Mouse (Mus musculus) kidney, postnatal 25 days (tissue): ENCODE measurements around the gene Il18rap.

Experiments used
- DNase-seq, 2 experiments: peaks; one replicate each; pipeline ENCODE4 v3.0.0; 2021; ENCODE audit warnings: mixed read lengths in 2 of 2

The Il18rap gene

GRCm38 (mm10) chr1:40514851-40515585 lies at the start of gene Il18rap:
Il18rap (plus strand) TSS chr1:40515362.
- DNase-seq = no peak

- DNase-seq = peak; percentile 18 to 59
These were observed 49.4 kb upstream of the Il18rap start, which contains the start of gene Il18r1 for GRCm38 (mm10) chr1:40465477-40466430. Il18r1 (plus strand) TSS chr1:40465552.

GRCm38 (mm10) chr1:40467306-40467705 lies 47.9 kb upstream of the Il18rap start:
- DNase-seq = no peak

- no peak for DNase-seq
These were observed 46.4 kb upstream of the Il18rap start for GRCm38 (mm10) chr1:40468805-40469204.

- no peak for DNase-seq
These were observed 45.3 kb upstream of the Il18rap start for GRCm38 (mm10) chr1:40469900-40470299.

GRCm38 (mm10) chr1:40472401-40472800 lies 42.8 kb upstream of the Il18rap start:
- no peak for DNase-seq

GRCm38 (mm10) chr1:40473640-40474039 lies 41.5 kb upstream of the Il18rap start:
- DNase-seq = no peak

GRCm38 (mm10) chr1:40474336-40474735 lies 40.8 kb upstream of the Il18rap start:
- no peak for DNase-seq

GRCm38 (mm10) chr1:40475697-40476096 lies 39.5 kb upstream of the Il18rap start:
- DNase-seq = no peak

GRCm38 (mm10) chr1:40476756-40477155 lies 38.4 kb upstream of the Il18rap start:
- DNase-seq = no peak

- no peak for DNase-seq
These were observed 35.6 kb upstream of the Il18rap start for GRCm38 (mm10) chr1:40479505-40479923.

GRCm38 (mm10) chr1:40494594-40494993 lies 20.6 kb upstream of the Il18rap start:
- no peak for DNase-seq

- no peak for DNase-seq
These were observed 15.5 kb upstream of the Il18rap start for GRCm38 (mm10) chr1:40499708-40500107.

GRCm38 (mm10) chr1:40501126-40501525 lies 14.0 kb upstream of the Il18rap start:
- no peak for DNase-seq

GRCm38 (mm10) chr1:40501546-40502398 lies 13.4 kb upstream of the Il18rap start:
- no peak for DNase-seq

- DNase-seq = no peak
These were observed 10.6 kb upstream of the Il18rap start for GRCm38 (mm10) chr1:40504548-40504947.

- DNase-seq = no peak
These were observed 1.2 kb downstream of the Il18rap start for GRCm38 (mm10) chr1:40516364-40516763.

- DNase-seq = no peak
These were observed 7.8 kb downstream of the Il18rap start for GRCm38 (mm10) chr1:40522918-40523317.

- DNase-seq = no peak
These were observed 9.0 kb downstream of the Il18rap start for GRCm38 (mm10) chr1:40523971-40524722.

GRCm38 (mm10) chr1:40529287-40529686 lies 14.1 kb downstream of the Il18rap start:
- no peak for DNase-seq

GRCm38 (mm10) chr1:40537577-40537976 lies 22.4 kb downstream of the Il18rap start:
- peak in 1 of 2 experiments; percentile 8 for DNase-seq

- DNase-seq = peak in 1 of 2 experiments; percentile 76
These were observed 29.5 kb downstream of the Il18rap start for GRCm38 (mm10) chr1:40544650-40545049.
